Mouse (Mus musculus) heart, postnatal 4 days (tissue): ENCODE measurements around the gene Clps. TPM values are rescaled to one million over a fixed set of nuclear protein-coding genes. Genes with fewer than 3 reads are reported as not detected.

Experiments
- DNase-seq: peaks from one replicate; pipeline ENCODE4 v3.0.0; 2021
- total RNA-seq, 2 experiments: library from RNA; stranded (reverse); gene quantifications; 2 replicates each; pipeline ENCODE4 v1.2.3; 2021

The Clps gene
- total RNA-seq, 2 experiments from 2014 or later, result not detected

- peak; percentile 86 for DNase-seq
Observed at GRCm38 (mm10) chr17:28553040-28553793, 7.3 kb downstream of the Clps start.

- no peak for DNase-seq
Observed at GRCm38 (mm10) chr17:28549111-28549510, 11.5 kb downstream of the Clps start, which contains the start of gene Clpsl2. TSS of gene Clpsl2 (plus strand) at chr17:28549411.

DNA sequence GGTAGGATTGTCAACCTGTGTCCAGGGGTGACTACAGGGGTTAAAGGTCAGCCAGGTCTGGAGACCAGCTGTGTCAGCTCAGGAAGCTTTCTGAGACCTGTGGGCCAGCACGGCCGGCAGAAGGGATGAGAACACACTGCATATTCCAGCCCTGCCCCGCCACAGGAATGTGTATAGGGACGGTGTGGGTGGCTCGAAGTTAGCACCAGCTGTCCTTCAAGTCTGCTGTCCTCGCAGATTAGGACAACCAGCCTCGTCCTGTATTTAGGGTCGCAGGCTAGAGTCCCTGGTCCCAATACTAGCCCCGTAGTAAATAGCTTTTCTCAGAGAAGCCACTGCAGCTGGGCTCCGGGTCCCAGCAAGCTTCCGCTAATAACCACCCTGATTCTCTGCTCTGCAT is 12.0 kb downstream of the Clps start:
- no peak for DNase-seq

DNA sequence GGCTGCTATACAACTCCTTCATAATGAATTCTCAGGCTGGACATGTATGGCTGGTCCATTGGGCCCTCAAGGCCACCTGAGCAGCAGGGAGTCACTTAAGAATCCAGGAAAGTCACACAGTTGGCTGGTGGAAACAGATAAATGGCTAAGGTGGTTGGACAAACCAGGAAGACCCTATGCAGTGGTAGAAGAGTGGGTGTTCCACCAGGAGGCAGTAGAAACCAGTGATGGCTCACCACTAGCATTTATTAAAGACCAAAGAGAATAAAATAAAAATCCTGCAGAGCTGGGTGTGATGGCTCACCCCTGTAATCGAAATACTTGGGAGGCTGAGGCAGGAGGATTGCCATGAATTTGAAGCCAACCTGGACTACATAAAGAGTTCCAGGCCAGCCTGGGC is 13.6 kb downstream of the Clps start:
- peak; percentile 40 for DNase-seq

DNA sequence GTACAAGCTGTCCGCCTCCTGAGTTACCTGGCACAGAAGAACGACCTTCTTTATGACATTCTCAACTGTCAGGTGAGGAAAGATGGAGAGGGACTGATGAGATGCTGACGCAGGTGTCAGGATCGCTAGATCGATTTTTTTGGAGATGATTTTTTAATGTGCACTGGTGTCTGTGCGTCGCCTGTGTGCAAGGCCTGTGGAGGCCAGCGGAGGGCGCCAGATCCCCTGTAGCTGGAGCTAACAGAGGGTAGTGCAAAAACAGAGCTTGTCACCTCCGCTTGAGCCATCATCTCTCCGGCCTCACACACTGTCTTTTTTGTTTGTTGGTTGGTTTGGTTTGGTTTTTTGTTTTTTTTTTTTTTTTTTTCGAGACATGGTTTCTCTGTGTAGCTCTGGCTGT is 22.7 kb downstream of the Clps start:
- no peak for DNase-seq

- DNase-seq, result no peak
Observed at GRCm38 (mm10) chr17:28533327-28533726, 27.2 kb downstream of the Clps start.

GRCm38 (mm10) chr17:28532557-28532956 is 28.0 kb downstream of the Clps start:
- no peak for DNase-seq

GRCm38 (mm10) chr17:28531946-28532345 is 28.6 kb downstream of the Clps start:
- DNase-seq, result no peak

GRCm38 (mm10) chr17:28530506-28530905 is 30.1 kb downstream of the Clps start, which contains the start of gene Armc12:
TSS of gene Armc12 (plus strand) at chr17:28530806.
- no peak for DNase-seq

DNA sequence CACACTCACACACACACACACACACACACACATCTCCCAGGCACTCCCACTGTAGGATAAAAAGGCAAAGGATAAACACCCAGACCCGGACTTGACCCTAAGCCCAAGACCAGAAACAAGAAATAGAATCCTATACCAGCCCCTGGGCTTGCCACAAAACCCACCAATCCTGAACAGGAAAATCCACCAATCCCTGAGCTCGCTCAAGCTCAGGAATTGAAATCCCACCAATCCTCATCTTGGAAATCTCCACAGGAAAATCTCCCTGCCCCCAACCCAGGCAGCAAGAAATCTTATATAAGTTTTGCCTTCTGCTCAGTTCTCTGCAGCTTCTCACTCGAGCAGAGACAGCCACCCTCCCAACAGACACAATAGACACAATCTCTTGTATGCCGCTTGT is 31.4 kb downstream of the Clps start:
- no peak for DNase-seq

DNA sequence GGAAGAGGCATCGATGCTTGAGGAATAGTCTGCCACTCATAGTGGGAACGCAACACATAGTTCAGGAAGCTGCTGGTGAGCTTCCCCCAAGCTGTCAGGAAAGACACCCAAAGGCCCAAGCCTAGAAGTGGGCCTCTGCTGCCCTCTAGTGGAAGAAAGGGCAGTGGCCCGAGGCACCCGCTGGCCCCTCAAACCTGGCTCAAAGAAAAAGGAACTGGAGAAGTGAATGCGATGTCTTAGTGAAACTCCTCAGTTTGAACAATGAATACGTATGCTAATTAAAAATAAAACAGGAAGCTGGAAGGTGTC is 32.6 kb downstream of the Clps start:
- peak; percentile 93 for DNase-seq

DNA sequence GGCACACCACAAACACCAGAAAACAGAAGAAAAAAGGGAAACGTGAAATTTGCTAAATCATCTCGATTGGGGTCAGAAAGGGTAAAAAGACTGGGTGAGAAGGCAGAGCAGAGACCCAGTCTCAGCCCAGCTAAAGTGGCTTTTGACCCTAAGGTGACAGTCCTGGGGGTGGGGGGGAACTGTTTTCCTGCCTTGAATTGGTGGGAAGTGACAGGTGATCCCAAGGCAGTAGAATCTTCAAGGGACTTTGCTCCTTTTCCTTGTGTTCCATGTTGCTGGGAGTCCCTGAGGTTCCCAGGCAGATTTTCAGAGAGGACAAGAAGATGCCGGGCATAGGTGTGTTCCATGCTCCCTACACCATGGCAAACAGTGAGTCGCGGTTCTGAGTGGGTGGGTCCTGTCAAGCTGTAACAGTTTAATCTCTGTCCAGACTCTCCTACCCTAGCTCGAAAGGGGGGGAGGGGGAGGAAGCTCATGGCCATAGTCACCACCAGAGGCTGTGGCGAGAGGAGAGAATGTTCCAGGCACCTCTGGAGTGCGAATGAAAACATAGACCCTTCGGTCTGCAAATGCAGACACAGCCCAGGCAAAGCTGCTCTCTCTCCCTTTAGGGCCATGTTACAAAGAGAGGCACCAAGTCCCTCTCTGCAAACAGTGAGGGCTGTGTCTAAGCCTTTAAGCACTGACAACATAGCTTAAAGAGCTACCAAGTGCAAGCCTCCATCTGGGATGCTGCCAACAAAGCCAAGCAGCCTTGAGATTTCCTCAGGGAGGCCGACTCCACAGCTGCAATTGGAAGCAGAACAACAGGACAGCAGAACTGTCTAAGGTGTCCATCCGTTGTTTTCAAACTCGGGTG is 33.2 kb downstream of the Clps start:
- DNase-seq, result no peak

GRCm38 (mm10) chr17:28524831-28525430 is 35.6 kb downstream of the Clps start:
- DNase-seq, result no peak

- DNase-seq, result no peak
Observed at GRCm38 (mm10) chr17:28524009-28524695, 36.4 kb downstream of the Clps start.

DNA sequence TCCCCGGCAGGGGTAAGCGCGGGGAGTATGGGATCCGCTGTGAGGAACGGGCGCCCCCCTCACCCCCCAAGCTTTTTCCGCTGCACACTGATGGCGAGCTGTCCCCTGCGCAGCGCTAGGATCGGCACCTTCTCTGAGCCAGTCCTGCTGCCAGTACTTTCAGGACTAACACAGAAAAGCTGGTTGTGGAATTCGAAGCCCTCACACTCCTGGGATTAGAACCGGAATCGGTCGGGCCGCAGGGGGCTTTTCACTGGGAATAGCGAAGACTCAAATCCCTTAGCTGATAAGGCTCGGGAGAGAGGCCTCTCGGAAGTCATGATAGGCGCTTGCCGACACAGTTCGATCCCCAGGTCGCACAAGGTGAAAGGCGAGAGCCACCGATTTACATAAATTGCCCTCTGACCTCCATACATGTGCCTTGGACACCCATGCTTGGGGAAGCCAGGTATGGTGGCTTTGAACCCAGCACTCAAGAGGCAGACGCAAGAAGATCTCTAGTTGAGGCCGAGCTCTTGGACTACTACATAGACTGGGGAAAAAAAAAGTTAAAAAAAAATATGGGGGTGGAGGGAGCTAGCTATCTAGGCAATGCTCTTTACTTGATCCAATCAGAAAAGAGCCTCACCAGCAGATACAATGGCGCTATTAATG is 37.1 kb downstream of the Clps start:
- DNase-seq, result no peak

DNA sequence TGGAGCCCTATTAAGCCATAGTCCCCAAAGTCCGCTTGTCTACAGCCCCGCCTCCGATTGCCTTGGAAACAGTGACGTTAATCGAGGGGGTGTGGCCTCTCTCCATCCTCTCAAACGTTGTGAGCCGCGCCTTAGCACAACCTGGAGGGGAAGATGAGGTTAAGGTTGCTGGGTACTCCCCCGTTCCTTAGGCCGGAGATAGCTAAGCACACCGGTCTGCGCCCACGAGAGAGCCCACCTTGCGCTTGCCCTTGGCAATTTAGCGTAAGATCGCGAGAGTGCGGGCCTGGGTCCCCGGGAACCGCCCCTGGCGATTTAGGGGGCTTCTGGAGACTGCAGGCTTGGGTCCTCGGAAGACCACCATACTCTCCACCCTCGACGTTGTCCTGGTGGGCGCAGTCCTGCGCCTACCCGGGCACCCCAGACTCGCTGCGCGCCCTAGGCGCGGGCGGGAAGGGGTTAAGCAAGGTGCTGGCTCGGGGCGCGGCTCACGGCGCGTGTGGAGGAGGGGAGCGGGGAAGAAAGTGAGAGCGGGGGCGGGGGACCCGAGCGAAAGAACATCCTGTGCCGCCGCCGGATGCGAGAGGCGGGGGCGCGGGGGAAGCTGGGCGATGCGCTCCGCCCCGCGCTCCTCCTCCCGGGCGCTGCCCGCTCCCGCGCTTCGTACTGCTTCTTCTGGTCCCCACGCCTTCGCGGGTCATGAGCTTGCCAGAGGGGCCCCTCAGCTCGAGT is 37.8 kb downstream of the Clps start:
- peak; percentile 87 for DNase-seq

DNA sequence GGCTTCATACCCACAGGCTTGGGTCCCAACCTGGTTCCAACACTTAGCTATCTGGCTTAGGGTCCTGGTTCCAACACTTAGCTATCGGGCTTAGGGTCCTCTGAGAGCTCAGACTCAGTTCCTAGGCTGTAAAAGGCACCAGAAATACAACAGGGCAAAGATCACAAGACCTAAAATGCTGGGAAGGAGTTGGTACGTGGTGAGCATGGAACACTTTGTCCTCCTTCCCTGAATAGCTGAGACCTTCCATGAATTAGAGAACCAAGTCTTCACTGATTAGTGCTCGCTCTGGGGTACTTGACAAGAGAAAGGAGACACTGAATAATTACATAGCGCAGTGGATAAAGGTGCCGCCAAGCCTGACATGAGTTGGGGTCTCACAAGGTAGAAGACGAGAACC is 38.6 kb downstream of the Clps start:
- DNase-seq, result no peak

DNA sequence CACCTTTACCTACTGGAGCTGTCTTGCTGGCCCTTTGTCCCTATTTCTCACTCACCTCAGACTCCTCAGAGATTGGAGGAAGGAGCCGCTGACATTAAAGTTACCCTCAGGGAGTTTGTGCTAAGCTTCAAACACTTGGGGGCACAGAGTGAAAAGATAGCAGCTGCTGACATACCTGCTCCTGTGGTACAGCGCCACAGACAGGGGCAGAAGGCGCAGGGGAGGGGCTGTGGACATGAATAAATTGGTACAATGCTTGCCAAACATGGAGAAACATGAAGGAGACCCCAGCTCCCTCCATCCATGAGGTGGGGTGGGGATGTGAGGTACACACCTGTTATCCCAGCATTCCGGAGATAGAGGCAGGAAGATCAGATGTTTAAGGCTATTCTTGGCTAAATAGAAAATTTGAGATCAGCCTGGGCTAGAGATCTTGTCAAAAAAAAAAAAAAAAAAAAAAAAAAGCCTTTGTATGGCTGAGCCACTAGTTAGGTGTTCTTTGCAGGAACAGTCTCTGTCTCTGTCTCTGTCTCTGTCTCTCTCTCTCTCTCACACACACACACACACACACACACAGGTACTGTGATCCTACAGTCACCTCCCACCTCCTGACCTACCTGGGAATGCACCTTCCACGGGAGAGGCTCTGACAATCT is 39.4 kb downstream of the Clps start:
- DNase-seq, result no peak

- no peak for DNase-seq
Observed at GRCm38 (mm10) chr17:28520561-28520960, 40.0 kb downstream of the Clps start.

GRCm38 (mm10) chr17:28519827-28520226 is 40.7 kb downstream of the Clps start:
- no peak for DNase-seq

- no peak for DNase-seq
Observed at GRCm38 (mm10) chr17:28518615-28519071, 41.9 kb downstream of the Clps start.
